Mouse (Mus musculus) heart, adult 2 months (tissue): ENCODE measurements around the gene Cyp2d22. TPM values are rescaled to one million over a fixed set of nuclear protein-coding genes. Genes with fewer than 3 reads are reported as not detected.
A peak's percentile ranks its signal among the peaks of the same experiment; 100 is the strongest.

Source experiments
- DNase-seq, 2 experiments: peaks; one replicate each; pipeline ENCODE4 v3.0.0; 2021
- H3K27ac ChIP-seq: fragments of 200-600 bp; 2 replicates; pipeline ENCODE4 v1.8.1; 2022
- H3K27me3 ChIP-seq: fragments of 200-500 bp; 2 replicates; pipeline ENCODE4 v1.6.1; 2012; ENCODE audit warnings: mild to moderate bottlenecking, low read length, inconsistent platforms, mixed read lengths; ENCODE audit not compliant: control insufficient read depth, insufficient read depth
- H3K36me3 ChIP-seq: fragments of 200-500 bp; 2 replicates; pipeline ENCODE4 v1.6.1; 2012; ENCODE audit warnings: low read length, inconsistent platforms; ENCODE audit not compliant: control insufficient read depth, insufficient read depth
- H3K4me1 ChIP-seq: fragments of 200-500 bp; 2 replicates; pipeline ENCODE4 v1.6.1; 2011; ENCODE audit warnings: low read length; ENCODE audit not compliant: control insufficient read depth, insufficient read depth
- H3K4me3 ChIP-seq: fragments of 200-600 bp; 2 replicates; pipeline ENCODE4 v1.8.1; 2022
- H3K79me2 ChIP-seq: fragments of 200-500 bp; replicated peaks from 2 replicates; pipeline ENCODE4 v1.6.1; 2012; ENCODE audit warnings: mild to moderate bottlenecking, inconsistent platforms, low read length, moderate library complexity, mixed read lengths; ENCODE audit not compliant: control insufficient read depth, insufficient read depth
- H3K9ac ChIP-seq: fragments of 200-500 bp; 2 replicates; pipeline ENCODE4 v1.6.1; 2012; ENCODE audit warnings: low read depth, mild to moderate bottlenecking, control low read depth, inconsistent platforms, low read length, mixed read lengths
- CTCF ChIP-seq: fragments of 200-600 bp; IDR thresholded peaks from 2 replicates; pipeline ENCODE4 v1.8.1; 2022; ENCODE audit warnings: antibody characterized with exemption, mild to moderate bottlenecking, moderate library complexity
- EP300 ChIP-seq: fragments of 200-500 bp; IDR thresholded peaks from 2 replicates; pipeline ENCODE4 v1.6.1; 2011; ENCODE audit warnings: low read depth, low read length, control low read depth; ENCODE audit not compliant: insufficient read depth
- POLR2A ChIP-seq: fragments of 200-500 bp; IDR thresholded peaks from 2 replicates; pipeline ENCODE4 v1.6.1; 2011; ENCODE audit warnings: mild to moderate bottlenecking, low read depth, low read length, control low read depth; ENCODE audit not compliant: insufficient read depth
- WGBS: fragments of 180-500 bp; shearing (Covaris S2); methylation state at CpG from one replicate; pipeline ENCODE4 v1.1.7; 2018; 5-methylcytosine and 5-hydroxymethylcytosine counted together
- intact Hi-C: fragments of 180-260 bp; cut with DNase I; formaldehyde crosslinking; loops from one replicate; pipeline ENCODE4 v1.15.1; 2025
- polyA plus RNA-seq: library from polyadenylated mRNA; depleted of rRNA; stranded (reverse); fragments of >200 nt; gene quantifications from 2 replicates; pipeline ENCODE4 v1.2.3, GENCODE M21; 2012
- total RNA-seq, 2 experiments: library from RNA; stranded (reverse); gene quantifications; 2 replicates each; pipeline ENCODE4 v1.2.3; 2021

Gene Cyp2d22
- total and polyA plus RNA-seq, 3 experiments, result 25.5 to 44.0 (median 27.0) TPM

- Histone ChIP-seq H3K27me3 (no peaks in the 10 kb centered on the region), H3K36me3 (peaks cover 7% of the 10 kb centered on the region), H3K4me3 (no peak overlapping the region), H3K27ac (no peak overlapping the region), H3K79me2 (peaks cover 8% of the 10 kb centered on the region), H3K9ac (no peak overlapping the region), H3K4me1 (peaks cover 20% of the 10 kb centered on the region)
- 77% methylated on average over 4 of the region's 4 CpGs for WGBS
- TF ChIP-seq EP300, result no peak
- 0 out of 2 replicates have a peak, but pooled peaks have one; percentile 30 for TF ChIP-seq POLR2A
- no peak for DNase-seq
- intact Hi-C loops, result no loop called here
Measured at GRCm38 (mm10) chr15:82350349-82350748, 29.7 kb downstream of the Cyp2d22 start.

- no peak for TF ChIP-seq EP300
- TF ChIP-seq POLR2A, result no peak
- TF ChIP-seq CTCF, result no peak
- Histone ChIP-seq H3K36me3 (peaks cover 7% of the 10 kb centered on the region), H3K27ac (no peak overlapping the region), H3K4me1 (peaks cover 19% of the 10 kb centered on the region), H3K79me2 (peaks cover 8% of the 10 kb centered on the region), H3K4me3 (no peak overlapping the region), H3K27me3 (no peaks in the 10 kb centered on the region), H3K9ac (no peak overlapping the region)
- 80% methylated on average over 2 of the region's 2 CpGs for WGBS
- intact Hi-C loops, result loop anchor here (5.0 kb wide), 1 partner anchor 202 kb away; the partner anchor contains the start of gene Srebf2
- DNase-seq, result no peak
Measured at GRCm38 (mm10) chr15:82348999-82349341, 31.1 kb downstream of the Cyp2d22 start.

GRCm38 (mm10) chr15:82348258-82348998 is 31.6 kb downstream of the Cyp2d22 start:
- Histone ChIP-seq H3K27me3 (no peaks in the 10 kb centered on the region), H3K79me2 (peaks cover 7% of the 10 kb centered on the region; the same call in 1 of the 2 replicates), H3K36me3 (peaks cover 7% of the 10 kb centered on the region), H3K27ac (no peak overlapping the region), H3K4me3 (no peak overlapping the region), H3K9ac (no peak overlapping the region), H3K4me1 (peaks cover 19% of the 10 kb centered on the region)
- DNase-seq, result no peak
- WGBS, result 79% methylated on average over 8 of the region's 8 CpGs
- no peak for TF ChIP-seq CTCF
- TF ChIP-seq EP300, result no peak
- TF ChIP-seq POLR2A, result no peak
- intact Hi-C loops, result loop anchor here (5.0 kb wide), 1 partner anchor 201 kb away; the partner anchor contains the start of gene Srebf2

GRCm38 (mm10) chr15:82347852-82348251 is 32.2 kb downstream of the Cyp2d22 start:
- no peak overlapping the region for H3K27ac ChIP-seq

GRCm38 (mm10) chr15:82347303-82347676 is 32.8 kb downstream of the Cyp2d22 start:
- Histone ChIP-seq H3K79me2 (peaks cover 7% of the 10 kb centered on the region; the same call in 1 of the 2 replicates), H3K9ac (peak overlapping the region; percentile 28; the same call in 1 of the 2 replicates), H3K4me1 (peaks cover 17% of the 10 kb centered on the region), H3K27me3 (no peaks in the 10 kb centered on the region), H3K4me3 (peak overlapping the region; percentile 65; the same call in 1 of the 2 replicates), H3K36me3 (peaks cover 7% of the 10 kb centered on the region), H3K27ac (peak overlapping the region; percentile 100)
- DNase-seq, result no peak
- TF ChIP-seq EP300 (no peak), POLR2A (no peak), CTCF (no peak)
- WGBS, result 59% methylated on average over 4 of the region's 4 CpGs
- intact Hi-C loops, result loop anchor here (5.0 kb wide), 1 partner anchor 200 kb away; the partner anchor contains the start of gene Srebf2

More at GRCm38 (mm10) chr15:82347852-82348251, 32.2 kb downstream of the Cyp2d22 start:
- TF ChIP-seq POLR2A, result no peak
- no peak for TF ChIP-seq CTCF
- TF ChIP-seq EP300, result no peak
- no peak overlapping the region for H3K9ac ChIP-seq
- 93% methylated on average over 12 of the region's 12 CpGs for WGBS
- no peaks in the 10 kb centered on the region for H3K27me3 ChIP-seq
- H3K4me1 ChIP-seq, result peaks cover 17% of the 10 kb centered on the region
- no peak overlapping the region for H3K4me3 ChIP-seq
- H3K79me2 ChIP-seq, result peaks cover 7% of the 10 kb centered on the region; the same call in 1 of the 2 replicates
- H3K36me3 ChIP-seq, result peaks cover 7% of the 10 kb centered on the region
- DNase-seq, result no peak
- intact Hi-C loops, result loop anchor here (5.0 kb wide), 1 partner anchor 201 kb away; the partner anchor contains the start of gene Srebf2
